Mouse (Mus musculus) urinary bladder, adult 18-20 months (tissue): ENCODE results near the gene Myom3.

Source experiments
- DNase-seq, 2 experiments: peaks; one replicate each; pipeline ENCODE4 v3.0.0; 2022; ENCODE audit warnings: low spot score in 2 of 2, mixed read lengths in 2 of 2

Myom3 gene

GRCm38 (mm10) chr4:135761048-135761447 lies 1.5 kb downstream of the Myom3 start:
- no peak for DNase-seq

- DNase-seq: no peak
These were observed 2.1 kb downstream of the Myom3 start for GRCm38 (mm10) chr4:135761569-135761968.

GRCm38 (mm10) chr4:135762251-135762906 lies 2.9 kb downstream of the Myom3 start:
- DNase-seq: peak; percentile 56 to 71

- DNase-seq: no peak
These were observed 5.2 kb downstream of the Myom3 start for GRCm38 (mm10) chr4:135764700-135765099.

- no peak for DNase-seq
These were observed 6.2 kb downstream of the Myom3 start for GRCm38 (mm10) chr4:135765707-135766106.

- no peak for DNase-seq
These were observed 7.5 kb downstream of the Myom3 start for GRCm38 (mm10) chr4:135766976-135767375.

- peak; percentile 42 to 49 for DNase-seq
These were observed 9.3 kb downstream of the Myom3 start for GRCm38 (mm10) chr4:135768572-135769526.

GRCm38 (mm10) chr4:135770611-135771305 lies 11.2 kb downstream of the Myom3 start:
- DNase-seq: no peak

GRCm38 (mm10) chr4:135771592-135771991 lies 12.1 kb downstream of the Myom3 start:
- DNase-seq: no peak

- no peak for DNase-seq
These were observed 13.2 kb downstream of the Myom3 start for GRCm38 (mm10) chr4:135772671-135773070.

GRCm38 (mm10) chr4:135774496-135774895 lies 15.0 kb downstream of the Myom3 start:
- DNase-seq: no peak

GRCm38 (mm10) chr4:135776850-135777249 lies 17.3 kb downstream of the Myom3 start:
- no peak for DNase-seq

GRCm38 (mm10) chr4:135779661-135780060 lies 20.1 kb downstream of the Myom3 start:
- no peak for DNase-seq

GRCm38 (mm10) chr4:135780255-135780654 lies 20.7 kb downstream of the Myom3 start:
- no peak for DNase-seq

GRCm38 (mm10) chr4:135781304-135781703 lies 21.8 kb downstream of the Myom3 start:
- no peak for DNase-seq

- no peak for DNase-seq
These were observed 27.1 kb downstream of the Myom3 start for GRCm38 (mm10) chr4:135786581-135786980.

- no peak for DNase-seq
These were observed 27.8 kb downstream of the Myom3 start for GRCm38 (mm10) chr4:135787271-135787670.

- DNase-seq: no peak
These were observed 29.6 kb downstream of the Myom3 start for GRCm38 (mm10) chr4:135789135-135789534.

- DNase-seq: no peak
These were observed 33.3 kb downstream of the Myom3 start for GRCm38 (mm10) chr4:135792821-135793220.

- no peak for DNase-seq
These were observed 38.4 kb downstream of the Myom3 start for GRCm38 (mm10) chr4:135797931-135798330.

- DNase-seq: peak; percentile 76 to 88
These were observed 42.0 kb downstream of the Myom3 start for GRCm38 (mm10) chr4:135801543-135801942.

- no peak for DNase-seq
These were observed 43.8 kb downstream of the Myom3 start for GRCm38 (mm10) chr4:135803299-135803698.
